Mouse (Mus musculus): Measurements from ENCODE around the gene Htt. TPM values are rescaled to one million over a fixed set of nuclear protein-coding genes. Genes with fewer than 3 reads are reported as not detected.
"Not testable (repeated sequence)": the region's sequence is repeated elsewhere in the genome, so short reads cannot be mapped to it uniquely, and the experiment has no call there.

Htt gene
- total RNA-seq (2021) = 10 to 100 TPM; 25.6 to 36.4 TPM
- 8.8 and 12.1 TPM in 2 replicates for polyA plus RNA-seq (2012; rRNA removed)
- long read RNA-seq, partial matches to known transcripts = 3 of 3 reads
- long read RNA-seq, other reads (novel, unspliced or antisense) = 0 of 3 reads

DNA sequence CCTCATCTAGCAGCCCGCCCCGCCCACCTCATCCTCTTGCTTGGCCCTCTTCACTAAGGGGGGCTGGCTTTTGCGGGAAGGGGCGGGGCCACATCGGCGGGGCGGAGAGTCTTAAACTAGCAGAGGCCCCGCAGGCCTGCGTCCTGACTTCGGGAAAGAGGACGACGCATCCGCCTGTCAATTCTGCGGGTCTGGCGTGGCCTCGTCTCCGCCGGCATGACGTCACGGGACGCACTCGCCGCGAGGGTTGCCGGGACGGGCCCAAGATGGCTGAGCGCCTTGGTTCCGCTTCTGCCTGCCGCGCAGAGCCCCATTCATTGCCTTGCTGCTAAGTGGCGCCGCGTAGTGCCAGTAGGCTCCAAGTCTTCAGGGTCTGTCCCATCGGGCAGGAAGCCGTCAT, at the start of gene Htt:
Gene Htt (plus strand): TSS at position 232 of the 400 bp plus-strand sequence.
- DNase-seq = peak; percentile 99

DNA sequence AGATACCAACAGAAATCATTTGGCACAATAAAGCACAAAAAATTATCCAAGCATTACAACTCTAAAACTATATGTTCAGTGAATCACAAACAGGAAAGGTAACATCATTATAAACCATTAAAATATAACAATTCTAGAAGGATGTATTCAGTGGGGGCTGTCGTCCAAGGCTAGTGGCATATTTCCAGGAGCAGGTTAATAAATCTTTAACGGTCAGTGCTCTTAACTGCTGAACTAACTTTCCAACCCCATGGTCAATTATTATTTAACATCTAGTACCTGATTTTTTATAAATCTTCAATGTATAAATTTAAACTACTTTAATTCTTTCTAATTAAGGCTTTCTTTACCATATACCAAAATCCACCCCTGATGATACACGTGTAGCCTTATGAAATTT, 47.2 kb upstream of the Htt start:
- not testable (repeated sequence) for DNase-seq

DNA sequence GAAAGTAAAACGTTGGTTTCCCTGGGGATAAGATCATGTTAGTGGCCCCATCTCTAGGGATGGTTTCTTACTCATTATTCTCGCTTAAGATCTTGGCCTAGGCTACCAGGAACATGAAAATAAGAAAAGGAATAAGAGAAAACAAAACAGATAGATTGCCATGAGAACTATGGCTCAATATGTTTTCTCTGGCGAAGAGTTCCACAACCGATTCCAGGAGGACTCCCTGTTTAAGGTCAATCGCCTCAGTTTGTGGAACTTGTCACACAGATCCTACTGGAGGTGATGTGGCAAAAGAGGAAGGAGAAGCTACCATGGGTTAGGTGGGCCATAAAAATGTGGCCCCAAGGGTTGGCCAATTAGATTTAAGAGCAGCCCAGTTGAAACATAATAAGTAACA, 46.7 kb upstream of the Htt start:
- DNase-seq = no peak

DNA sequence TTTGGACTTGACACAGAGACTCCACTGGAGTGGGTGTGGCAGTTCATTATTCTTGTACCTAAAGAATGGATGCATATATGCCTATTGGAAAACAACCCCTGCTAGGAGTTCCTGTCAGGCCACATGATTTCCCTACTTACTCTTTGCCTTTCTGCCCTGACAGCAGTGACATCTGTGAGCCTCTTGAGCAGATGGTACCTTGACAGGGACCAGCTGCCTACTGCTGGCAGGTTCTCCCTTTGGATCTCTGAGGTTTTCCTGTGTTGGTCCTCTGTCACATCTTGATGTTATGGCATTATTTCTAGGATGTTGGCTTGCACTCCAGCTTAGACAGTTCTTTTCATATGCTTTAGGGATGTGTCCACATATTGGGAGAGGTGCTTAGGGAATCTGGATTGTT, 32.4 kb upstream of the Htt start:
- no peak for DNase-seq

DNA sequence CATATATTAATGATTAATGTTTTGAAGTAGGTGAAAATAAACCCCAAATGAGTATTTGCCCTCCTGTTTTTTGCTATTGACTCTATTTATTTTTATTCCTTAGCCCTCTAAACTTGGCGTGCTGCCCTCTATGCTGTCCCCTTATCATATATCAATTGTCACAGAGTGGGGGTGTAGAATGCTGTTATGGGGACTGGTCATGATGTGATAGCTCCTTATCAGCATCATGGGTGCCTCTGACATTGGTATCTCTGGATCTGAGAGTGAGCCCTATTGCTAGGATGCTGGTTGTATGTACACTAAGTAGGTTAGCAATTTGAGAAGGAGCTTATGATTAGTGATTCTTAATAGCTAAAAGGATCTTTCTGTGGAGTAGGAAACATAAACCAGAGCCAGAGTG, 31.3 kb upstream of the Htt start:
- DNase-seq = no peak

DNA sequence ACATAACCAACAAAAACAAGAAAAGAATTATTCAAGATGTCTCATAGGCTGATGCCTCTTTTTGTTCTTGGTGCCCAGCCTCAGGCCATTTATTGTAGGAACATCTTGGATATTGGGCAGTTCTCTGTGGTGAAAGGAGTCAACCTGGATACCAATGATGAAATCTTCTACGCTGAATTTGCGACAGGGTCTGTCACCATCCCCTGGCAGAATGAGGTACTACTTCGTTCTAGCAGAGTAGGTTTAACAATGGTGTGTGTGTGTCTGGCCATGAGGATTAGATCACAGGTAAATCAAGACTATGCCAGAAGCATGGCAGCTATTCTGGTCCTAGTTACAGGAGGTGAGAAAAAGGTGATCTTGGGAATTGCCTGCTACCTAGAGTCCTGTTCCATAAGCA, 10.1 kb upstream of the Htt start:
- DNase-seq = no peak

DNA sequence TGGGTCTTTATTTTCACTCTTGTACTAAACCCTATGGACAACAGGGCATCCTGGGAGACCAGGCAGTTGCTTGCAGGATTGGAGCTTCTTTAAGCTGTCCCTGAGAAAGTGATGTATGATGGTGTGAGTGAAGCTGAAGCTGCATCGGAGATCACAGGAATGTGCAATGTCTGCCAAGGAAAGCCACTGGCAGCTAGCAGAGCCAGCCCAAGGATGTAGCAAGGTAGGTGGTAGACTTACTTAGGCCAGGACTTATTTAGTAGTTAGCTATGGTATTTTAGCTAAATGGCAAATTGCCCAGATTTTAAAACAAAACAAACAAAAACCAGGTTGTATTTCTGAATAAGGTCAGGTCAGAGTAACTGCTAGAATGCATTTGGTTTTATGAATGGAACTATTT, 2.8 kb upstream of the Htt start:
- DNase-seq = no peak

DNA sequence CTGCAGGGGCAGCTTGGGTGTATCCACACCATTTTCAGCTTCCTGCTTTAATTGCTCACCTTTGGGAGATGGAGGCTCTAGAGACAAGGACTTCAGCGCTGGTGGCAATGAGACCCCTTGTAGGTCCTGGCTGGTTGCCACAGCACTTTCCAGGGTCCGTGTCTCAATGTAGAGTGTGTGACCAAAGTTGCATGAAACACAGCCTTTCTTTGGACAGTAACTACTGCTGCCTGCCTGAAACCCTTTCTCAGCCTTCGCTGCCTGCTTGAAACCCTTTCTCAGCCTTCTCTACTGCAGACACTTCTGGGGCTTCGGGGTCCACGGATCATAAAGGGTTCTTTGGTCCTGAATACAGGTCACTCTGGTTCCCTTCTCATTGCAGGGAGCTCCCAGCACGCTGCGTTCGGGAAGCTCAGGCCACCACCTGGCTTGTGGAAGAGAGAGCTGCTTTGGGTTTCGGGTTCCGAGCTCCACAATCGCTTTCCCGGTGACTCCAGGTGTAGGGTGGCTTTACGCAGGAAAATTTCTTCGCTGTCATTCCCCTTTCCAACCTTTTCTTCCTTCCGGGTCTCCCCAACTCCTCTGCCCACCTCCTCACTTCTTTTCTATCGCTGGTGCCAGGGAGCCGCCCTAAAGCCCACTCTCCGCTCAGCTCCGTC, 561 bp upstream of the Htt start:
- no peak for DNase-seq

DNA sequence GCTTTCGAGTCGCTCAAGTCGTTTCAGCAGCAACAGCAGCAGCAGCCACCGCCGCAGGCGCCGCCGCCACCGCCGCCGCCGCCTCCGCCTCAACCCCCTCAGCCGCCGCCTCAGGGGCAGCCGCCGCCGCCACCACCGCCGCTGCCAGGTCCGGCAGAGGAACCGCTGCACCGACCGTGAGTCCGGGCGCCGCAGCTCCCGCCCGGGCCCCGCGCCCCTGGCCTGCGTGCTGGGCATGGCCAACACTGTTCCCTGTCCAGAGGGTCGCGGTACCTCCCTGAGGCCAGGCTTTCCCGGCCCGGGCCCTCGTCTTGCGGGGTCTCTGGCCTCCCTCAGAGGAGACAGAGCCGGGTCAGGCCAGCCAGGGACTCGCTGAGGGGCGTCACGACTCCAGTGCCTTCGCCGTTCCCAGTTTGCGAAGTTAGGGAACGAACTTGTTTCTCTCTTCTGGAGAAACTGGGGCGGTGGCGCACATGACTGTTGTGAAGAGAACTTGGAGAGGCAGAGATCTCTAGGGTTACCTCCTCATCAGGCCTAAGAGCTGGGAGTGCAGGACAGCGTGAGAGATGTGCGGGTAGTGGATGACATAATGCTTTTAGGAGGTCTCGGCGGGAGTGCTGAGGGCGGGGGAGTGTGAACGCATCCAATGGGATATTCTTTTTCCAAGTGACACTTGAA, 533 bp downstream of the Htt start:
- peak; percentile 60 for DNase-seq

DNA sequence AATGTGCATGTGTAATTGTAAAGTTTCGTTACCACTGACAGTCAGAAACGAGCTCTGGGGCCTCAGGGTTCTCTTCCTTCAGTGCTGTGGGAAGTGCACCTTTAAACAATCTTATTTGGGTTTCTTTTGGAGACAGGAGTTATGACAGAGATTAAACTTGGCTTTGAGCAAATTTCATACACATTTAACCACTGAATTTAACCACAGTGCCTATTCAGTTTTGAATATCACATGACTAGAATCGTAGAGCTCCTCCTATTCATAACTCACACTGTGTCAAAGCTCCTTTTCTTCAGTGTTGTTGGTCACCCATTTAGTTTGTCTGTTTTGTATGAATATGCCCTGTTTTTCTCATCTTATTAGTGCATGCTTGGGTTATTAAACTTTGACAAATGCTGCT, 10.3 kb downstream of the Htt start:
- no peak for DNase-seq

DNA sequence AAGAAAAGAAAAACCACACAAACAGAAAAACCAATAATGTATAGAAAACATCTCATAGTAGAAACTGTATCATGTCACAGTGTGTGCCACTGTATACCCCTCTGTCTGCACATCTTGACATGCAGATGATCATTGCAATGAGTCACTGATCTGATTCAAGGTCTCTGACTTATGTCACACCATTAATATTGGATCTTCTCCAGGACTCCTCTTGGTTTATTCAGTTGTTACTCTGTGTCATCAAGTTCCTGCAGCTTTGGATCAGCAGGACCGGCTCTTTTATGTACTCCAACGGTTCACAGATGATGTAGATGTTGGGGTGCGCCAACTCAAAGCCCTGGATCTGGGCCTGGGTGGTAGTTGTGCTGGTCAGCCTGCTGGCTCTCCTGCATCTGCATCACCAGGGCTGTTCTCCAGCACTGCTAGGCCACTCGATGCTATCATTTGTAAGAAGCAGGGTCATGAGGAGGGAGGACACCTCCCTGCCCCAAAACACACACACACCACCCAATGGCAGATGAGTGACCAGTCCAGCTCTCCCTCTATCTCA, 11.2 kb downstream of the Htt start:
- DNase-seq = peak; percentile 63

DNA sequence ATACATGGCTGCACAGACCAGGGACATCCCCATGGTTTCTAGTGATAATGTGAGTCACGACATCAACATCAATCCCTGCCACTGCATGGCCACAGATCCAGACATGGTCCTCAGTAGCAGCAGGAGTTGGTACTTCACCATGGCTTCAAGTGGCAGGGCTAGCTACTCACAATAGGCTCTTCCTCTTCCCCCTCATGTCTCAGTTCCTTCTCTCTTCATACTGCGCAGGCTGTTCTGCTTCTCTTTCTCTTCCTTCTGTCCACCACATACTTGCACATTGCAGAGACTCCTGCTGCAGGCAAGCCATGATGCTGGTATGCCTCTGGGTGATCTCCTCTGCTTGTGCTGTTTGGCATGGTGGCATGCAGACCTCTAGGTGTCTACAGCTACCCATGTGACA, 11.9 kb downstream of the Htt start:
- no peak for DNase-seq

DNA sequence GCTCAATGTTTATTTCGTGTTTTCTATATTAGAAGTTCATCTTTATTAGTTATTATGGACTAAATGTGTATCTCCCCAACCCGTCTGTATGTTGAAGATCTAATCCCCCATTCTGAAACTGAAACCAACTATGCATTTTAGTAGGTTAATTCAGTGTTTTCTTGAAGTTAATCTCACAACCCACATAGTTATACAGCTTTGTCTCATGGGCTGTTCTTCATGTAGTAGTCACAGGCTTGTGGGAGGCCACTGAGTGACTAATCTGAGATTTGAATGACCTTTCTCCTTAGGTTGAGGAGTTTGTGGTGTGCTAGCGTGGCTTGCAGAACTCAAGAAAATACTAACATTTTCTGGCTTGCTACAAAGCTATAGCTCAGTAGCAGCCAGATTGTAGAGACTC, 23.5 kb downstream of the Htt start:
- DNase-seq = peak; percentile 13

DNA sequence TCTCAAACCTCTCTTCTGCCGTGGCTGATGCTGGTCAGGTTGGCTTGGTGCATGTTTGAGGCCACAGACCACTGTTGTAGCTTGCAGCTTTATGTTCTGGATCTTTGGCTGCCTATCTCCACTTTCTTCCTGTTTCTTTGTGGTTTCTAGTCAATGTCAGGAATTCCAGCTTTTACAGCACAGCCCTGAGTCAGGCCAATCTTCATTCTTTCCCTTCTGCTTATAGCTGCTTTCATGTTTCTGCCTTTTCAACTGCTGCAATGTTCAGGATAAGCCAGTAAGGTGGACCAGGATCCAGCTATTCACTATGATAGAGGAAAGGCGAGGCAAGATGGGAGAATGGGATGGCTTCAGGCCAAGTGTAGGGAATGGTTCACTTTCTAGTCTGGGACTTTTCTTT, 29.6 kb downstream of the Htt start:
- no peak for DNase-seq

DNA sequence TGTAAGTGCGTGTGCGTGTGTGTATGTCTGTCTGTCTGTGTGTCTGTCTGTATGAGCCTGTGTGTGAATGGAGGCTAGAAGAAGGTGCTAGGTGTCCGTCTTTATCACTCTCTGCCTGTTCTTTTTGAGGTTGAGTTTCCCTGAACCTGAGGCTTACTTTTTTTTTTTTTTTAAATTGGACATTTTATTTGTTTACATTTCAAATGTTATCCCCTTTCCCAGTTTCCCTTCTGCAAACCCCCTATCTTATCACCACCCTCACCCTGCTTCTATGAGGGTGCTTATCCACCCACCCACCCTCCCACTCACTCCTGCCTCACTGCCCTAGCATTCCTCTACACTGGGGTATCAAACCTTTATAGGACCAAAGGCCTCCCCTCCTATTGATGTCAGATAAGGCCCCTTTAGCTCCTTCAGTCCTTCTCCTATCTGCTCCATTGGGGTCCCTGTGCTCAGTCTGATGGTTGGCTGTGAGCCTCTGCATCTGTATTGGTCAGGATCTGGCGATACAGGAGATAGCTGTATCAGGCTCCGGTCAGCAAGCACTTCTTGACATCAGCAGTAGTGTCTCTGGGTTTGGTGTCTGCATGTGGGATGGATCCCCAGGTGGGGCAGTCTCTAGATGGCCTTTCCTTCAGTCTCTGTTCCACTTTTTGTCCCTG, 38.9 kb downstream of the Htt start:
- DNase-seq = no peak

DNA sequence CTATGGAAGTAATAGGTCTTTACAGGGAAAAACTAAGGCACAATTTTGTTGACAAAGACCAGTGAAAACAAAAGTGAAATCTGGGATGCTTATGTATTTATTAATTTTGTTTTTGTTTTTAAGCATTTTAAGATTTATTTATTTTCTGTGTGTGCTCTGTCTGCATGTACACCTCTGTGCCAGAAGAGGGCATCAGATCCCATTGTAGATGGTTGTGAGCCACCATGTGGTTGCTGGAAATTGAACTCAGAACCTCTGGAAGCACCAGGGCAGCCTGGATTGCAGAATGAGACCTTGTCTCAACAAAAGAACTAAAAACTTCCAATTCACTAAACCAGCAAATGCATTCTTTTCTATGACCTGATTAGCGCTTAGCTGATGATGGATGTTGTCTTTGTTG, 44.5 kb downstream of the Htt start:
- DNase-seq = no peak

DNA sequence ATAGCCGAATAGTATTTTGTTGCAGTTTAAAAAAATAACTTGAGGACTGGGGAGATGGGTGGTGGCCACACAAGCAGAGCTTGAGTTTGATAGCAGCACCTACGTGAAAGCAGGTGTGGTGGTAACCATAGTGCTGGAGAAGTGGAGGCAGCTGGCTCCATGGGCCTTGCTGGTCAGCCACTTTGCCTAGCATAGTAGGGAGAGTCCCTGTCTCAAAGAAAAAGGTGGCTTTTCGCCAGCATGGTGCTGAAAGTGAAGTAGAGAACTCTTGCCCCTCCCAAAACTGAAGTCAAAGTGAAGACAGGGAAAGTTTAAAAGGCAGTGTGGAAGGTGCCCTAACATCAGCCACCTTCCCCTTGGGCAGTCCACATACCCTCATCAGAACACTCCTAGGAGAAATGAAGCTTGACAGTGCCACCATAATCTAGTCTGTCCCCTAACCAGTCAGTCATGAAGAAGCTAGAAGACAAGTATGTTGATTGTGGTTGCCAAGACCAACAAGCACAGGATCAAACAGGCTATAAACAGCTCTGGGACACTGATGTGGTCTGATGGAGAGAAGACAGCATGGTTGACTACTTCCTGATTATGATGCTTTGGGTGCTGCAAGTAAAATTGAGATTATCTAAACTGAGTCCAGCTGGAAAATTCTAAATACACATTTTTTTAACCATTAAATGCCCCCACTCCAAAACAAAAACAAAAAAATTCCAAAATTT, 61.0 kb downstream of the Htt start:
- DNase-seq = no peak

DNA sequence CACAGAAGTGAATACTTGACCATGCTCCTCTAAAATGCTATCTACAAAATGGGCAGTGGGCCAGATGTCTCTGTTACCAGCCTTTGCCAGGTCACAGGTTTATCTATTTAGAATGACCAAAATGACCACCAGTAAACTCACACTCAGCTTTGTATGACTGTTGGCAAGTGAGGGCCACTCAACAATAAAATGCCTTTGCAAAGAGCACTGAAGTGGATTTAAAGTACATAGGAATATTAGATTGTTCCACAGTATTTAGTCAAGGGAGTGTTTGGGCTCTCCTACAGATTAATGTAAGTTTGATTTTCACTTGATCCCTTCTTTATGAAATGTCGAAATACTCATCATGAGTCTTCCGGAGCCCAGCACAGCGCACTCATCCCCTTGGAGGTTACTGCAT, 92.5 kb downstream of the Htt start:
- DNase-seq = no peak

DNA sequence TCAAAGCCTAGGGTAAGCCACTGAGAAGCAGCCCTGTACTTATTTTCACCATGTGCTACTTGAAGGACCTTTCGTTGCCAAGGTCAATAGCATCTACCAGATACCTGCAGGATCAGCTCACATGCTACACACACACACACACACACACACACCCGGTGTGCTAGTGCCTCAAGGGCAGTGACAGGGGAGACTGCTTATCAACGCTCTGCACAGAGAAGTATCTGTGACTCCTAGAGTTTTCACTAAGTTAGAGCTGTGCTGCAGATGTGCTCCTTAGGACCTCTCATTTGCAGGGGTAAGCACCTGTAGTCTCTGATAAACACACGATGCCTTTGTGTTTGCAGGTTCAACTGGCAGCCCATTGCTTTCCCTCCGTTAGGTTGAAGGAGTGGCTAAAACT, 103.8 kb downstream of the Htt start:
- no peak for DNase-seq

DNA sequence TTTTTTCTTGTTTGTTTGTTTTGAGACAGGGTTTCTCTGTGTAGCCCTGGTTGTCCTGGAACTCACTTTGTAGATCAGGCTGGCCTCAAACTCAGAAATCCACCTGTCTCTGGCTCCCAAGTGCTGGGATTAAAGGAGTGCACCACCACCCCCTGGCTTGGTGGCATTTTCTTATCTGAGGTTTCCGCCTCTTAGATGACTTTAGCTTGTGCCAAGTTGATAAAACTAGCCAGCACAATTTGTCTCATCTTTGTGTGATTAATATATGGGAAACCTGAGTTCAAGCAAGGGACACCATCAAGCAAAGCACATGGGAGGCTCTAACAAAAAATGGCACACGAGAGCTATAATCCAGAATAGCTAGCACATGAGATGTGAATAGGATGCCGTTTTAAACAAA, 118.8 kb downstream of the Htt start:
- not testable (repeated sequence) for DNase-seq

DNA sequence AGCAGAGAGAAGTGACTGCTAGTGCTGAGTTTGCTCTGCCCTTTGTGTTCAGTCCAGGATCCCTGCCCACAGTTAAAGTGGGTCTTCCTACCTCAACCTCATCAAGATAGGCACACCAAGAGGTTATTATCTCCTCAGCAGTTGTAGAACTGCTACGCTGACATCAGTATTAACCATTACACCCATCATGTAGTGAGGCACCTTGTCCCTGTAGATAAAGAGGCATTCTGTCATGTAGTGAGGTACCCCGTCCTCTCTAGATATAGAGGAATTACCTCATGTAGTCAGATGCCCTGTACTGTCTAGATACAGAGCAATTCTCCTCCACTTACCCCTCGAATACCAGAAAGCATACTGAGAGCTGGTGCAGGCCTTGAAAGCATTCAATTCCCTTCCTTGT, 119.5 kb downstream of the Htt start:
- DNase-seq = no peak

DNA sequence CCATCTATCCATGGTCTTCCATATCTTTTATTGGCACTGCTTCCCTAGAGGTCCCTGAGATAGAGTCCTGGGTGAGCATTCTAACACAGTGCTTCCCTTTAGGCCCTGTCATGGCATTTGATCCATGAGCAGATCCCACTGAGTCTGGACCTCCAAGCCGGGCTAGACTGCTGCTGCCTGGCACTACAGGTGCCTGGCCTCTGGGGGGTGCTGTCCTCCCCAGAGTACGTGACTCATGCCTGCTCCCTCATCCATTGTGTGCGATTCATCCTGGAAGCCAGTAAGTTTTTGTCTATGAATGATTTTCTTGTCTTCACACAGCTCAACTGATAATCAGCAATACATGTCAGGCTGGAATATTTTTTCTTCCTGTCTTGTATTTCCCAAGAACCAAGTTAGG, 123.7 kb downstream of the Htt start:
- peak; percentile 21 for DNase-seq
